Mouse (Mus musculus) midbrain, embryonic 11.5 days (tissue): Measurements from ENCODE around the gene Tubgcp2. TPM values are rescaled to one million over a fixed set of nuclear protein-coding genes. Genes with fewer than 3 reads are reported as not detected.

Experiments used
- ATAC-seq: fragments of 200-750 bp; cut with Nextera tagmentation; 2 replicates; pipeline ENCODE4 v1.8.0; 2017; ENCODE audit warnings: moderate TSS enrichment, moderate library complexity; ENCODE audit not compliant: low FRiP score
- DNase-seq: peaks from one replicate; pipeline ENCODE4 v3.0.0; 2015; ENCODE audit warnings: low spot score; ENCODE audit errors: missing footprints
- H3K27ac ChIP-seq: fragments of 300-500 bp; sonication (generic); 2 replicates; pipeline ENCODE4 v1.5.1; 2014; ENCODE audit warnings: low read depth, low read length
- H3K27me3 ChIP-seq: fragments of 300-500 bp; sonication (generic); 2 replicates; pipeline ENCODE4 v1.6.1; 2014; ENCODE audit warnings: mild to moderate bottlenecking, low read length, moderate library complexity, mixed read lengths; ENCODE audit not compliant: control insufficient read depth, insufficient read depth
- H3K36me3 ChIP-seq: fragments of 300-500 bp; sonication (generic); 2 replicates; pipeline ENCODE4 v1.6.1; 2014; ENCODE audit warnings: mild to moderate bottlenecking, low read length, moderate library complexity, mixed read lengths; ENCODE audit not compliant: control insufficient read depth, insufficient read depth
- H3K4me1 ChIP-seq: fragments of 300-500 bp; sonication (generic); 2 replicates; pipeline ENCODE4 v1.6.1; 2014; ENCODE audit warnings: low read length; ENCODE audit not compliant: control insufficient read depth, insufficient read depth
- H3K4me2 ChIP-seq: fragments of 300-500 bp; sonication (generic); 2 replicates; pipeline ENCODE4 v1.6.1; 2014; ENCODE audit warnings: mild to moderate bottlenecking, moderate library complexity
- H3K4me3 ChIP-seq: fragments of 300-500 bp; sonication (generic); 2 replicates; pipeline ENCODE4 v1.5.1; 2014; ENCODE audit warnings: low read depth, low read length
- H3K9ac ChIP-seq: fragments of 300-500 bp; sonication (generic); 2 replicates; pipeline ENCODE4 v1.6.1; 2014; ENCODE audit warnings: low read length
- H3K9me3 ChIP-seq: fragments of 300-500 bp; sonication (generic); 2 replicates; pipeline ENCODE4 v1.6.1; 2016; ENCODE audit warnings: low read length; ENCODE audit not compliant: control insufficient read depth
- WGBS: fragments of 180-500 bp; shearing (Covaris S2); extraction: QIAGEN DNeasy Blood & Tissue Kit; methylation state at CpG from one replicate; pipeline ENCODE4 v1.1.7; 2014; 5-methylcytosine and 5-hydroxymethylcytosine counted together
- polyA plus RNA-seq: library from polyadenylated mRNA; unstranded; fragments of >200 nt; fragmentation: Nextera tagmentation; extraction: Ambion mirVana; gene quantifications from 2 replicates; pipeline ENCODE4 v1.2.1, GENCODE M21; 2014

Gene Tubgcp2
- polyA plus RNA-seq, 1 experiment from 2014 or later: 58.9 TPM

DNA sequence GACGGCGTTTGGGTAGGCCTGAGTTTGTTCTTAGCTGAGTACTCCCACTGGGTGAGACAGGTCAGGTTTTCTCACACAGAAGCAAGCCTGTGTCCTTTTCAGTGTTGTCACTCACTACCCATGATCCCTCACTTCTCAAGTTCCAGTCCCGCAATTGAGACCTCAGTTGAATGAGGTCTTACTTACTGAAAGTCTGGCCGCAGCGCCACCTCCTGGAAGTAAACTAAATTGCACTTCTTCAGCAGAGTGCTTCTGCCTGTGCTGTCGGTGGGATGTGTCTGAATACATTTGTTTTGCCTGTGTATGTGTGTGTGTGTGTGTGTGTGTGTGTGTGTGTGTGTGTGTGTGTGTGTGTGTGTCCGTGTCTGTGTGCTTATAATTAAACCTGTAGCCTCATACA lies 26.6 kb upstream of the Tubgcp2 start:
- H3K27ac ChIP-seq: no peak overlapping the region
- H3K9me3 ChIP-seq: no peaks in the 10 kb centered on the region
- no peak overlapping the region for H3K4me2 ChIP-seq
- ATAC-seq (no peak), DNase-seq (peak; percentile 99)
- 17% methylated on average over 7 of the region's 7 CpGs for WGBS
- no peak overlapping the region for H3K4me3 ChIP-seq
- peaks cover 73% of the 10 kb centered on the region for H3K27me3 ChIP-seq
- H3K36me3 ChIP-seq: no peaks in the 10 kb centered on the region
- H3K9ac ChIP-seq: no peak overlapping the region
- H3K4me1 ChIP-seq: peaks cover 46% of the 10 kb centered on the region

- WGBS: 11% methylated on average over 11 of the region's 11 CpGs
- Histone ChIP-seq H3K27me3 (peaks cover 71% of the 10 kb centered on the region), H3K9me3 (no peaks in the 10 kb centered on the region), H3K36me3 (no peaks in the 10 kb centered on the region), H3K4me3 (no peak overlapping the region), H3K9ac (no peak overlapping the region), H3K4me1 (peaks cover 51% of the 10 kb centered on the region), H3K27ac (no peak overlapping the region), H3K4me2 (no peak overlapping the region)
- DNase-seq (no peak), ATAC-seq (no peak)
Measured at GRCm38 (mm10) chr7:140062307-140062706, 25.8 kb upstream of the Tubgcp2 start.

GRCm38 (mm10) chr7:140061832-140062130 lies 25.3 kb upstream of the Tubgcp2 start:
- ATAC-seq (no peak), DNase-seq (peak; percentile 93)
- Histone ChIP-seq H3K9me3 (no peaks in the 10 kb centered on the region), H3K4me2 (peak overlapping the region; percentile 58), H3K36me3 (no peaks in the 10 kb centered on the region), H3K27me3 (peaks cover 72% of the 10 kb centered on the region), H3K27ac (no peak overlapping the region), H3K4me1 (peaks cover 55% of the 10 kb centered on the region), H3K4me3 (no peak overlapping the region), H3K9ac (no peak overlapping the region)
- under 1% methylated on average over 6 of the region's 6 CpGs for WGBS

DNA sequence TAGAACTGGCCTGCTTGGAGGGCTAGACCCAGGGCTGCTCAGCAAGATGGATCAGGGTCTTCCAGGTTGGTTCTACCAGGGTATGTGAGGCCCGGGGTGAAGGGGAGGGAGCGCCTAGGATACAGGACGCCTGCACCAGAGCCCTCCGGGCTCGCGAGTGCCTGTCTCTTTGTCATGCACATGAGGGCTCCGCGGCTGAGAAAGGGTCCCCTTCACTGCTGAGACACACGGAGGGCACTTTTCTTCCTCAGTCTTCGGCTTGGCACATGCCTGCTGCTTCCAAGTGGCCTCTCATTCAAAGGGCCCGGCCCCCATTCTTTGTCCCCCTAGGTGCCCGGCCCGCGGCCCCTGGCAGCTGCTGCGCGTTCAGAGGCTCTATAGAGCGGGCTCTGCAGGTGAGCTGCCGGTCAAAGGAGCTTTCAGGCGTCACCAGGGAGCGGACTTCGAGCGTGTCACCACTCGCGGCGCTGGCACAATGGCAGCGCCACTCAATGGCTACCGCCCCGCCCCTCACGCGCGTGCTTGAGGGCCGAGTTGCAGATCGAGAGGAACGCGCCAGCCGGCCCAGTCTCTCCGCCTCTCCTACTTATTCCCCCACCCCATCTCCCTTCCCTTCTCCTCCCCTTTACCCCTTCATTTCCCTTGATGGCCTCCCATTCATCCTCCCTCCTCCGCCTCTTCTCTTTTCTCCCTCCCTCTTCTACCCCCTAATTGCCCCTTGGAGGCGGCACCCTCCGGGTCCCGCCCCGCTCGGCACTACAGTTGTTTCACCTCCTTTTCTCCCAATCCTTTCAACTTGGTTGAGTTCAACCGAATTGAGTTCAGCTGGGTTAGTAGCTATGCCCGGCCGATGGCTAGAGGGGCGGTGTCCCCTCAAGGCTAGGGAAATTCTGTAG lies 24.7 kb upstream of the Tubgcp2 start:
- ATAC-seq: peak; percentile 31

DNA sequence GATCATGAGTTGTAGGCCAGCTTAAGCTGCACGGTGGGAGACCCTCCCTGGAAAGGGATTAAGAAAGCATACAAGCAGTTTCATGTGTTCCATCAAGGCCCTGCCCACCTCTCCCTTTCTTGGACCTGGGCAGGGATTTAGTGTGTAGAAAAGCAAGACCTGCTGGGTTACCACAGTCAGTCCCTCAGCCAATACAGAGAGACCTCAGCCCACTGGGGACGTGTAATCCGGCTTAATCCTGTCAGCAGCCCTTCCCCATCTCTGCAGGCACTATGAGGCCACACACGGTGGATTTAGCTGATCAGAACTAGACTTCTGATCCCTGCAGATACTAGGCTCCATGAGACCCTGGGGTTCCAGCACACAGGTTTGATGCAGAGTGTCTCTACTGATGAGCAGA lies 23.1 kb upstream of the Tubgcp2 start:
- H3K4me3 ChIP-seq: no peak overlapping the region
- H3K4me2 ChIP-seq: no peak overlapping the region
- peaks cover 50% of the 10 kb centered on the region for H3K4me1 ChIP-seq
- no peak for DNase-seq
- H3K9ac ChIP-seq: no peak overlapping the region
- no peak overlapping the region for H3K27ac ChIP-seq
- no peaks in the 10 kb centered on the region for H3K36me3 ChIP-seq
- ATAC-seq: peak; percentile 35; the same call in 1 of the 2 replicates
- WGBS: 5% methylated on average over 4 of the region's 4 CpGs
- H3K27me3 ChIP-seq: peaks cover 73% of the 10 kb centered on the region
- H3K9me3 ChIP-seq: no peaks in the 10 kb centered on the region

More for the DNA sequence above, 24.7 kb upstream of the Tubgcp2 start:
- peak; percentile 97 for DNase-seq
- H3K36me3 ChIP-seq: no peaks in the 10 kb centered on the region
- H3K9ac ChIP-seq: peak overlapping the region; percentile 58
- H3K4me1 ChIP-seq: peaks cover 55% of the 10 kb centered on the region
- H3K9me3 ChIP-seq: no peaks in the 10 kb centered on the region
- WGBS: under 1% methylated on average over 47 of the region's 47 CpGs
- H3K4me2 ChIP-seq: peak overlapping the region; percentile 58
- peak overlapping the region; percentile 1; the same call in 1 of the 2 replicates for H3K27ac ChIP-seq
- peak overlapping the region; percentile 27 for H3K4me3 ChIP-seq
- peaks cover 73% of the 10 kb centered on the region for H3K27me3 ChIP-seq

DNA sequence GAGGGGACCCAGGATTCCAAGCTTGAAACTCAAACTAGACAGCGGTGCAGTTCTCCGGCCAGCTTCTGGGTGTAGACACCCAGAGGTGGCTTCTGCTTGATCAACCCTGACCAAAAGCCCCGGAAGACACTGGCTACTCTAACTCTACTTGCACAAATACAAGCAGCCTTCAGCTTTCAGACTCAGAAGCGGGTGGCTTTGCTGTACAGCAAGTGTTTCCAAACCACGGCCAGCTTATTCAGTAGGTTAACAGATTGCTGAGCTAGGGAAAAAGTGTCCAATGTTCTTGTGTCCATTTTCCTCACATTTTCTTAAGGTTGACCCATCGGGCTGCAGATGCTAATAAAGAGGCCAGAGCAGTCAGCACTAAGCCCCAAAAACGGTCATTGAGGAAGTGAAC lies 22.1 kb upstream of the Tubgcp2 start:
- ATAC-seq: no peak
- peak overlapping the region; percentile 70 for H3K9ac ChIP-seq
- H3K4me1 ChIP-seq: peaks cover 50% of the 10 kb centered on the region
- H3K27me3 ChIP-seq: peaks cover 73% of the 10 kb centered on the region
- peak overlapping the region; percentile 31; the same call in 1 of the 2 replicates for H3K4me3 ChIP-seq
- H3K27ac ChIP-seq: peak overlapping the region; percentile 88
- peak overlapping the region; percentile 67 for H3K4me2 ChIP-seq
- WGBS: 5% methylated on average over 7 of the region's 7 CpGs
- peak; percentile 93 for DNase-seq
- H3K9me3 ChIP-seq: no peaks in the 10 kb centered on the region
- no peaks in the 10 kb centered on the region for H3K36me3 ChIP-seq

- H3K9me3 ChIP-seq: no peaks in the 10 kb centered on the region
- WGBS: 2% methylated on average over 53 of the region's 53 CpGs
- peak overlapping the region; percentile 31 for H3K4me3 ChIP-seq
- peak overlapping the region; percentile 67 for H3K4me2 ChIP-seq
- H3K9ac ChIP-seq: peak overlapping the region; percentile 70
- peaks cover 50% of the 10 kb centered on the region for H3K4me1 ChIP-seq
- peaks cover 75% of the 10 kb centered on the region for H3K27me3 ChIP-seq
- ATAC-seq (peak; percentile 86), DNase-seq (peak; percentile 98)
- peak overlapping the region; percentile 88 for H3K27ac ChIP-seq
- no peaks in the 10 kb centered on the region for H3K36me3 ChIP-seq
Measured at GRCm38 (mm10) chr7:140057413-140058407, 21.2 kb upstream of the Tubgcp2 start.

DNA sequence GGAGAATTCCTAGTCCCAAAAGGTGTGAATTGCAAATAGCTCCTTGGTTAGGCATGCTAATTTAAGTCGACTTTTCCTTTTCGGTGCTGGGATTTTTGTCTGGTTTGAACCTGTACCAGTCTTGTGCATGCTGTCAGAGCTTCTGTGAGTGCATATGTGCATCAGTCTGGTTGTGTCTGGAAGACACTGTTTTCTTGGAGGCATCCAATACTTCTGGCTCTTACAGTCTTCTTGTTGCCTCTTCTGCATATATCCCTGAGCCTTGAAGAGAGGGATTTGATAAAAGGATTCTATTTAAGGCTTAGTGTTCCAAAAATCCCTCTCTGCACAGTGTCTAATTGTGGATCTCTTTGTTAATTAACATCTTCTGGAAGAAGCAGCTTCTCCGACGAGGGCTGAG lies 17.7 kb upstream of the Tubgcp2 start:
- no peak overlapping the region for H3K9ac ChIP-seq
- WGBS: 76% methylated on average over 4 of the region's 4 CpGs
- H3K4me2 ChIP-seq: no peak overlapping the region
- H3K9me3 ChIP-seq: no peaks in the 10 kb centered on the region
- peaks cover 20% of the 10 kb centered on the region for H3K4me1 ChIP-seq
- H3K27me3 ChIP-seq: peaks cover 83% of the 10 kb centered on the region
- DNase-seq (no peak), ATAC-seq (no peak)
- no peak overlapping the region for H3K4me3 ChIP-seq
- H3K36me3 ChIP-seq: no peaks in the 10 kb centered on the region
- no peak overlapping the region for H3K27ac ChIP-seq
